Mouse (Mus musculus): ENCODE results near the gene Jam3. TPM values are rescaled to one million over a fixed set of nuclear protein-coding genes. Genes with fewer than 3 reads are reported as not detected.

The Jam3 gene
- total RNA-seq (2021) = 10 to 100 TPM; 16.8 to 17.3 TPM
- long read RNA-seq, experiment 1, transcript Jam3-201 (9 exons, 1,942 nt) = major isoform, 14 of 18 reads
- long read RNA-seq, experiment 1, partial matches to known transcripts = 1 of 18 reads
- long read RNA-seq, experiment 1, other reads (novel, unspliced or antisense) = 3 of 18 reads
- long read RNA-seq, experiment 2, transcript Jam3-201 (9 exons, 1,942 nt) = major isoform, 20 of 22 reads
- long read RNA-seq, experiment 2, partial matches to known transcripts = 1 of 22 reads
- long read RNA-seq, experiment 2, other reads (novel, unspliced or antisense) = 1 of 22 reads

DNA sequence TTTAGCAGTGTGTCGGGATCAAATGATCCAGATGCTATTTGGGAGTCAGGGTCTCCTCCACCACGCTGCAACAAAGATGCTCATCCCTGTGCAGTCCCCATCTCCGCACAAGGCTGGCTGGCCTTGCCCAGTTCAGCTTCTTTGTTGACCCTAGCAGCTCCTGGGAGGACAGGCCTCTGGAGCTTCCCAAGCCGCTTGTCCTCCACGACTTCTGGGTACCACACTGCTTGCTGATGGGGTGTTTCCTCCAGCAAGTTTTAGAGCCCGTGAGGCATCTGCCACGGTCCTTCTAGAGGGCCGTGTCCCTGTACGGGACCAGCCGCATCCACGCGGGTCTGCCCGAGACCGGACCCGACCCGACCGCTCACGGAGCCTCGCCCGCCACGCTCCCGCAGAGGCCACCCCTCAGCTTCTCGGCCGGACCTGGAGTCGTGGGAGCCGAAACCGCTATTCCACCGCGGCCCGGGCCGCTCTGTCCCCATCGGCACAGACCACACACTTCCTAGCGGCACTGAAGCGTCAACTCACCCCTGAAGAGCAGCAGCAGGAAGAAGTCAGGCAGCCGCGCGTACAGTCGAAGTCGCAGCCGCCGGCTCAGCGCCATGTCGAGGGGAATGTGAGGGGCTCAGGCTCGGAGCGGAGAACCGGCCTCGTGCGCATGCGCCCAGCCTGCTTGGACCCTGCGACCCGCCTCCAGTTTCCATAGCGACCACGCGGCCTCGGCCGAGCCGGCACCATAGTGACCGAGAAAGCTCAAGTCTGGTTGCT lies at the start of gene Jam3:
TSS of gene Jam3 (minus strand) at position 659 of the 768 bp plus-strand sequence.
- peak; percentile 94 to 95 for DNase-seq
- intact Hi-C loops (cut with DNase I) = no loop called here

GRCm38 (mm10) chr9:27204201-27204600 lies 49.0 kb upstream of the Jam3 start:
- intact Hi-C loops (cut with DNase I) = no loop called here
- no peak for DNase-seq

GRCm38 (mm10) chr9:27203134-27203533 lies 47.9 kb upstream of the Jam3 start:
- no peak for DNase-seq
- intact Hi-C loops (cut with DNase I) = no loop called here

DNA sequence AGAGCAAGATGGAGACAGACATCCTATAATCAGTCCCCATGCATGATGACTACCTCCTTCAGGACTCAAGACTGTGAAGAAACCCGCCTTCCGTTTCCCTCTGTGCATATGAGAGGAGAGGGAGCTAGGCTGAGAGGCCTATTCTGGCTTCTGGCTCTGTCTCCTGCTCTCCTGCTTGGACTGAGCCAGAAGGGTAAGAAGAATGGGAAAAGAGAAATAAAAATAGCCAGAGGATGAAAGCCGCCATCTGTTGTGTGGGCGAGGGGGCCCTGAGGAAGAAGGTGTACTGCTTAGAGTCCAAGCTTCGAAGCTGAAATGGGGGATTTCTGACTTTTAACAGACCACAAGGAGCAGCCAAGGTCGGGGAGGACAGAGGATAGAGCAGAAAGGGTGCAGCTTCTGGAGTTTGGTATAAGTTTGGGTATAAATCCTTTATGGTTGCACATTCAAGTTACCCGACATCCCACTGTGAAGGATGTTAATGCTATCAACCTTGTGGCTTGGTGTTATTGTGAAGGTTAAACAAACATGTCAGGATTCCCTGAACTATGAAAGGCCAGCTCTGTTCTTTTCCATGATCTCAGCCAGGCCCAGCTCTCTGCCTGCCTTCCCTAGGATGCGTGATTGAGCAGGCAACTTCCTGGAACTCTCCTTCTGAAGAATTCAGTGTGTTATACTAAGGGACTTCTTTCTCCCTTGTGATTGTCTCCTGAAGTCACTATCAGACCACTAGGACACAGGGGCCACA lies 46.4 kb upstream of the Jam3 start:
- DNase-seq = no peak
- intact Hi-C loops (cut with DNase I) = no loop called here

- intact Hi-C loops (cut with DNase I) = loop anchor here (5.0 kb wide), 1 partner anchor 161 kb away; the partner anchor contains the start of genes Ncapd3 and Vps26b
- no peak for DNase-seq
Observed at GRCm38 (mm10) chr9:27193592-27194080, 38.4 kb upstream of the Jam3 start.

GRCm38 (mm10) chr9:27192761-27193591 lies 37.8 kb upstream of the Jam3 start:
- DNase-seq = peak; percentile 15 to 19
- intact Hi-C loops (cut with DNase I) = loop anchor here (5.0 kb wide), 1 partner anchor 161 kb away; the partner anchor contains the start of genes Ncapd3 and Vps26b

GRCm38 (mm10) chr9:27192001-27192760 lies 37.0 kb upstream of the Jam3 start:
- intact Hi-C loops (cut with DNase I) = loop anchor here (5.0 kb wide), 1 partner anchor 160 kb away; the partner anchor contains the start of genes Ncapd3 and Vps26b
- DNase-seq = peak; percentile 89 to 91

- peak; percentile 76 to 77 for DNase-seq
- intact Hi-C loops (cut with DNase I) = loop anchor here (5.0 kb wide), 1 partner anchor 159 kb away; the partner anchor contains the start of genes Ncapd3 and Vps26b
Observed at GRCm38 (mm10) chr9:27191501-27191981, 36.3 kb upstream of the Jam3 start.

GRCm38 (mm10) chr9:27190461-27190860 lies 35.2 kb upstream of the Jam3 start:
- no peak for DNase-seq
- intact Hi-C loops (cut with DNase I) = loop anchor here (5.0 kb wide), 1 partner anchor 158 kb away; the partner anchor contains the start of genes Ncapd3 and Vps26b

DNA sequence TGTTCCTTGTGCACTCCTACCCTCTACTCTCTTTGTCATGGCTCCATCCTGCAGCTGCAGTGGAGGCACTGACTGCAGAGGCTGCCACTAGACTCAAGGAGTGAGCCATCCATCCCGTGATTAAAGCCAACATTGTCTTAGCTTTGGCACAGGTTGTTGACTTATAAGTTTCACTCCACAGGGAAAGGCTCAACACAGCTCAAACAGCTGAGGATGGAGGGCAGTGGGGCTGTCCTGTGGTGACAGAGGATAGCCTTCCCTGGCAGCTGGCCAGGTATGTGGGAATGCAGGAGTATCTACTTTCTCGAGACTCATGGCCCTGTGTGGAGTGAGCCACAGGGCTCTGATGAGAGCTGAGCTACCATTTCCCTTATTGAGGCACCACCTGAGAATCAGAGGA lies 34.1 kb upstream of the Jam3 start:
- peak; percentile 14 to 22 for DNase-seq

DNA sequence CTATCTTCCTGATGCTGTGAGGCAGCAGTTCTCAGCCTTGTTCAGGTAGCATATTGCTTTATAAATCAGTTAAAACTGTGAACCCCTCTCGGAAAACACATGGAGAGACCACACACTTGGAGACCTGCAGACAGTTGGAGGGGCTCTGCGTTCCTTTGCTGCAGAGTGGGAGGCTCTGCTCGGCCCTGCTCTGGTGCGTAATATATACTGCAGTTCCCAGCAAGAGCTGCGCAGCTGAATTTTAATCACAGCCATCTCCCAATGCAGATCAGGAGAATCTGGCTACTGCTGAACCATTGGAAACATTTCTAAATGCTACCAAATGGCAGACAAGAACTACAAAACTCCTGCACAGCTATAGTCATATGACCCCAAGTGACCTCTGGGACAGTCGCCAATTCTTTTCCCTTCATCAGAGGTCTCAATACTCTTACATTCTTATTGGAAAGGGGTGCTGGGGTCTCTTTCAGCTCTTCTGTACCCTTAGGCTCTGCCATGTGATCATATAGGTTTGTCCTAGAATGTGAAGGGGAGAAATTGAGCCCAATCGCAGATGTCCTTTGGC lies 33.5 kb upstream of the Jam3 start:
- no peak for DNase-seq
- intact Hi-C loops (cut with DNase I) = no loop called here

More for the DNA sequence above, 34.1 kb upstream of the Jam3 start:
- intact Hi-C loops (cut with DNase I) = no loop called here

- intact Hi-C loops (cut with DNase I) = no loop called here
- no peak for DNase-seq
Observed at GRCm38 (mm10) chr9:27185820-27186219, 30.6 kb upstream of the Jam3 start.

GRCm38 (mm10) chr9:27182087-27182486 lies 26.9 kb upstream of the Jam3 start:
- no peak for DNase-seq
- intact Hi-C loops (cut with DNase I) = loop anchor here (5.0 kb wide), 1 partner anchor 105 kb away; no protein-coding TSS in a partner anchor

GRCm38 (mm10) chr9:27180492-27180891 lies 25.3 kb upstream of the Jam3 start:
- DNase-seq = no peak
- intact Hi-C loops (cut with DNase I) = loop anchor here (5.0 kb wide), 1 partner anchor 107 kb away; no protein-coding TSS in a partner anchor

GRCm38 (mm10) chr9:27178935-27179334 lies 23.7 kb upstream of the Jam3 start:
- no peak for DNase-seq
- intact Hi-C loops (cut with DNase I) = loop anchor here (5.0 kb wide), 1 partner anchor 148 kb away; no protein-coding TSS in a partner anchor

DNA sequence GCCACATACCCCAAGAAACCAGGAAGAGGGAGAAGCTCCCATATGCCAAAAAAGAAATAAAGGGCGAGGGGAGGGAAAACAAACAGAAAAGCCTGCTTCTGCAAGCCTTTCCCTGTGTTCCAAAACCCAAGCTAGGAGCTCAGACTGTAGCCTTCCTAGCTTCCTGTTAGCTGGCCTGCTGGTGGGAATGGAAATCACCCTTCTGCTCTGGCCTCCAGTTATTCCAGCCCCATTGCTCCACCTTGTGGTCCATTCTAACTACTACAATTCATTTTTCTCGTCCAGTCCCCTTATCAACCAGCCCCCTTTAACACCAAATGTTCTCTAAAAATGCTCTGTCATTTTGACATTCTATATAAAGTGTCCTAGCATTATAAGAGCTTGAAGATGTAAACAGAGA lies 20.9 kb upstream of the Jam3 start:
- intact Hi-C loops (cut with DNase I) = loop anchor here (1.0 to 5.0 kb wide), 3 partner anchors 70 to 151 kb away; no protein-coding TSS in a partner anchor
- DNase-seq = peak; percentile 56 to 76

GRCm38 (mm10) chr9:27175682-27176081 lies 20.5 kb upstream of the Jam3 start:
- intact Hi-C loops (cut with DNase I) = loop anchor here (1.0 to 5.0 kb wide), 4 partner anchors 41 to 152 kb away; no protein-coding TSS in a partner anchor
- DNase-seq = no peak

DNA sequence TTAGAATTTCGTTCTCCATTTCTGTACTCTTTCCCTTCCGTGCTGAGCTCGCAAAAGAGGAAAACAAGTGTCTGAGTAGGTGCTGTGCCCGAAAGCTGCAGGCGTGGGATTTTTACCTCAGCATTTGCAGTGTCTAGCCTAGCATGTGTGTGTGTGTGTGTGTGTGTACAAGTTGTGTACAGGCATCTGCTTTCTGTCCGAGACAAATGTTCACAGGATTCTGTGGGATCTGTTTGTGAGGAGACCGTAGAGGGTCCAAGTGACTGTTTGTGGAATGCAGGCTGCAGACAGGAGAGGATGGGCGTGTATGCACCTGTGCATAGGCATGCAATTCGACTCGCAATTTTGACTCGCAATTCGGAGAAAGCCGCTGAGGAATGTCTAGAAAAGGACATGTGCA lies 20.0 kb upstream of the Jam3 start:
- no peak for DNase-seq
- intact Hi-C loops (cut with DNase I) = loop anchor here (2.0 to 5.0 kb wide), 2 partner anchors 40 to 152 kb away; no protein-coding TSS in a partner anchor
